Mouse (Mus musculus) lung, embryonic 14.5 days (tissue): Measurements from ENCODE around the gene Gm47985. TPM values are rescaled to one million over a fixed set of nuclear protein-coding genes. Genes with fewer than 3 reads are reported as not detected.

Experiments used
- ATAC-seq: fragments of 200-750 bp; cut with Nextera tagmentation; 2 replicates; pipeline ENCODE4 v1.8.0; 2017; ENCODE audit warnings: mild to moderate bottlenecking, moderate TSS enrichment, moderate library complexity; ENCODE audit not compliant: insufficient read depth
- DNase-seq: peaks from one replicate; pipeline ENCODE4 v3.0.0-alpha.2; 2015
- H3K27ac ChIP-seq: fragments of 300-500 bp; sonication (generic); 2 replicates; pipeline ENCODE4 v1.5.1; 2014; ENCODE audit warnings: low read depth, mild to moderate bottlenecking, moderate library complexity
- H3K27me3 ChIP-seq: fragments of 300-500 bp; sonication (generic); 2 replicates; pipeline ENCODE4 v1.6.1; 2014; ENCODE audit warnings: low read length, control low read depth; ENCODE audit not compliant: insufficient read depth
- H3K36me3 ChIP-seq: fragments of 300-500 bp; sonication (generic); 2 replicates; pipeline ENCODE4 v1.6.1; 2014; ENCODE audit warnings: control low read depth; ENCODE audit not compliant: insufficient read depth
- H3K4me1 ChIP-seq: fragments of 300-500 bp; sonication (generic); 2 replicates; pipeline ENCODE4 v1.6.1; 2014; ENCODE audit warnings: antibody characterized with exemption, control low read depth; ENCODE audit not compliant: insufficient read depth
- H3K4me2 ChIP-seq: fragments of 300-500 bp; sonication (generic); 2 replicates; pipeline ENCODE4 v1.6.1; 2014; ENCODE audit warnings: mild to moderate bottlenecking
- H3K4me3 ChIP-seq: fragments of 300-500 bp; sonication (generic); 2 replicates; pipeline ENCODE4 v1.5.1; 2014; ENCODE audit warnings: low read depth, low read length
- H3K9ac ChIP-seq: fragments of 300-500 bp; sonication (generic); 2 replicates; pipeline ENCODE4 v1.6.1; 2014
- H3K9me3 ChIP-seq: fragments of 300-500 bp; sonication (generic); 2 replicates; pipeline ENCODE4 v1.6.1; 2016; ENCODE audit warnings: low read depth, low read length, control low read depth
- CTCF ChIP-seq: IDR thresholded peaks from 2 replicates; pipeline ENCODE4 v1.5.1; 2016; ENCODE audit warnings: antibody characterized with exemption, low read depth
- WGBS: fragments of 180-500 bp; shearing (Covaris S2); extraction: QIAGEN DNeasy Blood & Tissue Kit; methylation state at CpG from one replicate; pipeline ENCODE4 v1.1.7; 2014; 5-methylcytosine and 5-hydroxymethylcytosine counted together
- polyA plus RNA-seq: library from polyadenylated mRNA; unstranded; fragments of >200 nt; fragmentation: Nextera tagmentation; extraction: Ambion mirVana; gene quantifications from 2 replicates; pipeline ENCODE4 v1.2.1, GENCODE M21; 2014

The Gm47985 gene
- polyA plus RNA-seq, 1 experiment from 2014 or later = not detected

GRCm38 (mm10) chr1:151166031-151166430 lies 16.3 kb upstream of the Gm47985 start:
- Histone ChIP-seq H3K4me1 (no peaks in the 10 kb centered on the region), H3K36me3 (no peaks in the 10 kb centered on the region), H3K27ac (no peak overlapping the region), H3K9ac (no peak overlapping the region), H3K4me2 (no peak overlapping the region), H3K9me3 (no peaks in the 10 kb centered on the region), H3K27me3 (no peaks in the 10 kb centered on the region), H3K4me3 (no peak overlapping the region)
- no peak for TF ChIP-seq CTCF
- no peak for DNase-seq
- ATAC-seq = no peak
- 47% methylated on average over 8 of the region's 8 CpGs for WGBS

- H3K4me2 ChIP-seq = no peak overlapping the region
- DNase-seq = no peak
- no peaks in the 10 kb centered on the region for H3K36me3 ChIP-seq
- H3K9ac ChIP-seq = no peak overlapping the region
- no peak for TF ChIP-seq CTCF
- H3K27ac ChIP-seq = no peak overlapping the region
- WGBS = 22% methylated on average over 12 of the region's 12 CpGs
- no peaks in the 10 kb centered on the region for H3K27me3 ChIP-seq
- no peak for ATAC-seq
- no peaks in the 10 kb centered on the region for H3K9me3 ChIP-seq
- no peaks in the 10 kb centered on the region for H3K4me1 ChIP-seq
- no peak overlapping the region for H3K4me3 ChIP-seq
Measured at GRCm38 (mm10) chr1:151167297-151168047, 14.9 kb upstream of the Gm47985 start.

GRCm38 (mm10) chr1:151168637-151169036 lies 13.7 kb upstream of the Gm47985 start:
- no peak overlapping the region for H3K4me3 ChIP-seq
- H3K27ac ChIP-seq = no peak overlapping the region
- no peaks in the 10 kb centered on the region for H3K9me3 ChIP-seq
- no peak for TF ChIP-seq CTCF
- WGBS = 55% methylated on average over 3 of the region's 3 CpGs
- H3K4me1 ChIP-seq = no peaks in the 10 kb centered on the region
- H3K36me3 ChIP-seq = no peaks in the 10 kb centered on the region
- no peak overlapping the region for H3K9ac ChIP-seq
- ATAC-seq (no peak), DNase-seq (no peak)
- H3K27me3 ChIP-seq = no peaks in the 10 kb centered on the region
- H3K4me2 ChIP-seq = no peak overlapping the region

GRCm38 (mm10) chr1:151171572-151172461 lies 10.5 kb upstream of the Gm47985 start:
- H3K4me2 ChIP-seq = no peak overlapping the region
- H3K27ac ChIP-seq = no peak overlapping the region
- DNase-seq (no peak), ATAC-seq (no peak)
- no peaks in the 10 kb centered on the region for H3K9me3 ChIP-seq
- 72% methylated on average over 2 of the region's 2 CpGs for WGBS
- H3K4me1 ChIP-seq = no peaks in the 10 kb centered on the region
- H3K4me3 ChIP-seq = no peak overlapping the region
- H3K9ac ChIP-seq = no peak overlapping the region
- no peaks in the 10 kb centered on the region for H3K27me3 ChIP-seq
- no peaks in the 10 kb centered on the region for H3K36me3 ChIP-seq
- no peak for TF ChIP-seq CTCF

- peak overlapping the region; percentile 52 for H3K4me2 ChIP-seq
- peak; percentile 83; the same call in 1 of the 2 replicates for ATAC-seq
- no peak overlapping the region for H3K9ac ChIP-seq
- H3K9me3 ChIP-seq = no peaks in the 10 kb centered on the region
- no peak overlapping the region for H3K27ac ChIP-seq
- peak; percentile 34 for DNase-seq
- H3K4me3 ChIP-seq = peak overlapping the region; percentile 14; the same call in 1 of the 2 replicates
- no peaks in the 10 kb centered on the region for H3K4me1 ChIP-seq
- TF ChIP-seq CTCF = no peak
- no peaks in the 10 kb centered on the region for H3K27me3 ChIP-seq
- H3K36me3 ChIP-seq = no peaks in the 10 kb centered on the region
- 13% methylated on average over 10 of the region's 10 CpGs for WGBS
Measured at GRCm38 (mm10) chr1:151177030-151177936, 5.1 kb upstream of the Gm47985 start.

GRCm38 (mm10) chr1:151177937-151178271 lies 4.4 kb upstream of the Gm47985 start:
- WGBS = 20% methylated on average over 4 of the region's 4 CpGs
- Histone ChIP-seq H3K36me3 (no peaks in the 10 kb centered on the region), H3K27ac (no peak overlapping the region), H3K4me1 (no peaks in the 10 kb centered on the region), H3K9me3 (no peaks in the 10 kb centered on the region), H3K4me2 (peak overlapping the region; percentile 52), H3K27me3 (no peaks in the 10 kb centered on the region), H3K4me3 (peak overlapping the region; percentile 14; the same call in 1 of the 2 replicates), H3K9ac (no peak overlapping the region)
- peak; percentile 38; the same call in 1 of the 2 replicates for ATAC-seq
- no peak for TF ChIP-seq CTCF
- DNase-seq = no peak
